Mouse (Mus musculus) layer of hippocampus, adult 2 months (tissue): ENCODE measurements at regions not wholly inside any gene's neighbourhood (a gene's known extent, or its start where the extent isn't known, plus 50 kb on each side); places are given as distances from the start of the nearest gene placed in this dataset.

ENCODE experiments used
- DNase-seq, 2 experiments: peaks; one replicate each; pipeline ENCODE4 v3.0.0; 2022; ENCODE audit warnings: low spot score in 2 of 2
- H3K27ac ChIP-seq: fragments of 200-600 bp; 2 replicates; pipeline ENCODE4 v1.8.1; 2022
- H3K4me3 ChIP-seq: fragments of 200-600 bp; 2 replicates; pipeline ENCODE4 v1.8.1; 2022; ENCODE audit warnings: mild to moderate bottlenecking
- CTCF ChIP-seq: fragments of 200-600 bp; conservative IDR thresholded peaks from 2 replicates; pipeline ENCODE4 v1.8.1; 2022; ENCODE audit warnings: antibody characterized with exemption, mild to moderate bottlenecking, moderate library complexity

GRCm38 (mm10) chr12:88530450-88531143 is 170.2 kb downstream of the Adck1 start:
- TF ChIP-seq CTCF: no peak
- no peak overlapping the region for H3K4me3 ChIP-seq

GRCm38 (mm10) chr12:88532261-88532973 is 172.1 kb downstream of the Adck1 start:
- no peak for DNase-seq
- no peak overlapping the region for H3K4me3 ChIP-seq
- TF ChIP-seq CTCF: no peak
- no peak overlapping the region for H3K27ac ChIP-seq

More at GRCm38 (mm10) chr12:88530450-88531143, 170.2 kb downstream of the Adck1 start:
- H3K27ac ChIP-seq: no peak overlapping the region
- no peak for DNase-seq

- TF ChIP-seq CTCF: no peak
- Histone ChIP-seq H3K4me3 (no peak overlapping the region), H3K27ac (peak overlapping the region; percentile 57; the same call in 1 of the 2 replicates)
- peak; percentile 47 to 71 for DNase-seq
Measured at GRCm38 (mm10) chr12:88551856-88552255, 170.8 kb upstream of the Nrxn3 start.

- TF ChIP-seq CTCF: no peak
- Histone ChIP-seq H3K27ac (no peak overlapping the region), H3K4me3 (no peak overlapping the region)
- no peak for DNase-seq
Measured at GRCm38 (mm10) chr12:88555475-88555874, 167.2 kb upstream of the Nrxn3 start.

GRCm38 (mm10) chr12:88558036-88558435 is 164.6 kb upstream of the Nrxn3 start:
- no peak for TF ChIP-seq CTCF
- Histone ChIP-seq H3K27ac (no peak overlapping the region), H3K4me3 (no peak overlapping the region)
- DNase-seq: no peak

GRCm38 (mm10) chr12:88579974-88580373 is 142.7 kb upstream of the Nrxn3 start:
- H3K27ac ChIP-seq: no peak overlapping the region

GRCm38 (mm10) chr12:88605939-88606338 is 116.7 kb upstream of the Nrxn3 start:
- Histone ChIP-seq H3K27ac (no peak overlapping the region), H3K4me3 (no peak overlapping the region)
- TF ChIP-seq CTCF: no peak
- no peak for DNase-seq

More at GRCm38 (mm10) chr12:88579974-88580373, 142.7 kb upstream of the Nrxn3 start:
- DNase-seq: no peak
- H3K4me3 ChIP-seq: no peak overlapping the region
- peak; percentile 39 for TF ChIP-seq CTCF

GRCm38 (mm10) chr12:88620084-88620483 is 102.6 kb upstream of the Nrxn3 start:
- DNase-seq: no peak
- TF ChIP-seq CTCF: peak; percentile 60
- Histone ChIP-seq H3K27ac (peak overlapping the region; percentile 2; the same call in 1 of the 2 replicates), H3K4me3 (no peak overlapping the region)

- Histone ChIP-seq H3K27ac (no peak overlapping the region), H3K4me3 (no peak overlapping the region)
- DNase-seq: no peak
- TF ChIP-seq CTCF: no peak
Measured at GRCm38 (mm10) chr12:88644281-88644680, 78.4 kb upstream of the Nrxn3 start.

- H3K4me3 ChIP-seq: no peak overlapping the region
- DNase-seq: no peak
- H3K27ac ChIP-seq: no peak overlapping the region
- TF ChIP-seq CTCF: no peak
Measured at GRCm38 (mm10) chr12:88652001-88652719, 70.5 kb upstream of the Nrxn3 start.
